Mouse (Mus musculus): ENCODE measurements at regions not wholly inside any gene's neighbourhood (a gene's known extent, or its start where the extent isn't known, plus 50 kb on each side); places are given as distances from the start of the nearest gene placed in this dataset.

- peak; percentile 5 to 14 for DNase-seq
Observed at GRCm38 (mm10) chr4:91674318-91674949, 273.8 kb upstream of the Elavl2 start.

GRCm38 (mm10) chr4:91673325-91673724 is 272.7 kb upstream of the Elavl2 start:
- no peak for DNase-seq

Measured in cerebellum, postnatal 10 days (tissue).